Mouse (Mus musculus): Measurements from ENCODE around the gene Amigo2. TPM values are rescaled to one million over a fixed set of nuclear protein-coding genes. Genes with fewer than 3 reads are reported as not detected.

Gene Amigo2
- polyA plus RNA-seq, 1 experiment from 2014 or later, result 0.74 TPM

GRCm38 (mm10) chr15:97248296-97248695, 1.2 kb upstream of the Amigo2 start:
- DNase-seq, result no peak
- H3K27ac ChIP-seq, result no peak overlapping the region
- no peaks in the 10 kb centered on the region for H3K9me3 ChIP-seq (replicated peaks)
- no peak for ATAC-seq (ENCODE audit: low read depth)
- peak overlapping the region; percentile 67 for H3K4me3 ChIP-seq (replicated peaks)
- WGBS (ENCODE audit: insufficient replicate concordance), result 4% methylated on average over 8 of the region's 8 CpGs
- peaks cover 25% of the 10 kb centered on the region; the same call in 1 of the 2 replicates for H3K4me1 ChIP-seq (replicated peaks)
- peak overlapping the region; percentile 71 for H3K9ac ChIP-seq
- H3K36me3 ChIP-seq, result no peaks in the 10 kb centered on the region
- peak overlapping the region; percentile 79 for H3K4me2 ChIP-seq
- peaks cover 65% of the 10 kb centered on the region for H3K27me3 ChIP-seq

GRCm38 (mm10) chr15:97247791-97248161, 689 bp upstream of the Amigo2 start:
- under 1% methylated on average over 14 of the region's 14 CpGs for WGBS (ENCODE audit: insufficient replicate concordance)
- Histone ChIP-seq H3K27ac (peak overlapping the region; percentile 50; the same call in 1 of the 2 replicates), H3K9ac (peak overlapping the region; percentile 71), H3K4me2 (peak overlapping the region; percentile 79), H3K27me3 (peaks cover 71% of the 10 kb centered on the region), H3K36me3 (no peaks in the 10 kb centered on the region), H3K4me3 (replicated peaks) (peak overlapping the region; percentile 67), H3K4me1 (replicated peaks) (peaks cover 25% of the 10 kb centered on the region; the same call in 1 of the 2 replicates), H3K9me3 (replicated peaks) (no peaks in the 10 kb centered on the region)
- DNase-seq (no peak), ATAC-seq (ENCODE audit: low read depth) (peak; percentile 39; the same call in 1 of the 2 replicates)

DNA sequence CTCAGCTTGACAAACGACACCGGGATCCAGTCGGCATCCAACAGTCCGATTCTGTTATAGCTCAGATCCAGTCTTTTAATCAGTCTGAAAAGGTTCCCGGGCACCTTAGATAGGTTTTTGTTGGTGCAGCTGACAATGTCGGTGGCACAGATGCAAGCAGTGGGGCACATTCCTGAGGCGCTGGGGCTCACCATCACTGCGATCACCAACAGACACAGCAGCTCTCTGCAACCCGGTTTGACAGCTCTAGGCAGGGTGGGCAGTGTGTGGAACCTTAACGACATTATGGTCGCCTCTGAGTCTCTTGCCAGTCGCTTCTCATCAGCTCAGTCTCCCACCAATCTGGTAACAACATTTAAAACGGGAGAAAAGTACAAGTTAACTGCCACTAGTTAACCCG, 831 bp downstream of the Amigo2 start:
- ATAC-seq (ENCODE audit: low read depth), result no peak
- Histone ChIP-seq H3K36me3 (no peaks in the 10 kb centered on the region), H3K27me3 (peaks cover 73% of the 10 kb centered on the region), H3K4me3 (replicated peaks) (peak overlapping the region; percentile 67; the same call in 1 of the 2 replicates), H3K9me3 (replicated peaks) (no peaks in the 10 kb centered on the region), H3K4me2 (peak overlapping the region; percentile 79; the same call in 1 of the 2 replicates), H3K9ac (no peak overlapping the region), H3K27ac (no peak overlapping the region), H3K4me1 (replicated peaks) (peaks cover 25% of the 10 kb centered on the region; the same call in 1 of the 2 replicates)
- 24% methylated on average over 14 of the region's 14 CpGs for WGBS (ENCODE audit: insufficient replicate concordance)
- DNase-seq, result no peak

DNA sequence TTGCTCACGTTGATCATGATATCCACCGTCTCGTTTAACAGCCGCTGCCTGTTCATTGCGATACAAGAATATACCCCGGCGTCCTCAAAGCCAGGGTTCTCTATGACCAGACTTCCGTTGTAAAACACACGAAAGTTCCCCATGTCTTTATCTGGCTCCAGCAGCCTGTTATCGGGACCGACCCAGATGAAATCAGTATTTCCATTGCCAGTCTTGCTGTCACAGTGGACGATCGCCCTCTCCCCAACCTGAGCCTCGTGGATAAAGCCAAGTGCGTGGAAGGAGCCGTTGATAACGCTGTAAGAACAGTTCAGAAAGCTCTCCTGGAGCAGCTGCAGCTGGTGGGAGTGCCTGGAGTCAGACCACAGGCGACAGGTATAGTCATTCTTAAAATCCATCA, 1.7 kb downstream of the Amigo2 start:
- ATAC-seq (ENCODE audit: low read depth), result peak; percentile 35; the same call in 1 of the 2 replicates
- H3K9ac ChIP-seq, result no peak overlapping the region
- H3K9me3 ChIP-seq (replicated peaks), result no peaks in the 10 kb centered on the region
- H3K4me3 ChIP-seq (replicated peaks), result no peak overlapping the region
- no peaks in the 10 kb centered on the region for H3K36me3 ChIP-seq
- DNase-seq, result peak; percentile 38
- WGBS (ENCODE audit: insufficient replicate concordance), result 27% methylated on average over 18 of the region's 18 CpGs
- no peak overlapping the region for H3K27ac ChIP-seq
- peaks cover 72% of the 10 kb centered on the region for H3K27me3 ChIP-seq
- H3K4me1 ChIP-seq (replicated peaks), result peaks cover 25% of the 10 kb centered on the region; the same call in 1 of the 2 replicates
- H3K4me2 ChIP-seq, result 0 out of 2 replicates have a peak overlapping the region, but pooled peaks have one; percentile 14

- Histone ChIP-seq H3K9me3 (replicated peaks) (no peaks in the 10 kb centered on the region; the same call in 1 of the 2 replicates), H3K4me1 (replicated peaks) (no peaks in the 10 kb centered on the region), H3K4me3 (replicated peaks) (no peak overlapping the region), H3K9ac (no peak overlapping the region), H3K36me3 (no peaks in the 10 kb centered on the region), H3K4me2 (no peak overlapping the region), H3K27me3 (no peaks in the 10 kb centered on the region), H3K27ac (no peak overlapping the region)
- WGBS (ENCODE audit: insufficient replicate concordance), result 26% methylated on average over 9 of the region's 9 CpGs
- no peak for ATAC-seq (ENCODE audit: low read depth)
- no peak for DNase-seq
Observed at GRCm38 (mm10) chr15:97236943-97237342, 10.1 kb downstream of the Amigo2 start.

GRCm38 (mm10) chr15:97235183-97235582, 11.9 kb downstream of the Amigo2 start:
- H3K27ac ChIP-seq, result no peak overlapping the region
- ATAC-seq (ENCODE audit: low read depth) (peak; percentile 18; the same call in 1 of the 2 replicates), DNase-seq (peak; percentile 15)
- 16% methylated on average over 7 of the region's 7 CpGs for WGBS (ENCODE audit: insufficient replicate concordance)
- no peak overlapping the region for H3K4me2 ChIP-seq
- H3K36me3 ChIP-seq, result no peaks in the 10 kb centered on the region
- H3K4me1 ChIP-seq (replicated peaks), result no peaks in the 10 kb centered on the region
- no peaks in the 10 kb centered on the region for H3K27me3 ChIP-seq
- H3K9me3 ChIP-seq (replicated peaks), result no peaks in the 10 kb centered on the region; the same call in 1 of the 2 replicates
- H3K4me3 ChIP-seq (replicated peaks), result no peak overlapping the region
- no peak overlapping the region for H3K9ac ChIP-seq

DNA sequence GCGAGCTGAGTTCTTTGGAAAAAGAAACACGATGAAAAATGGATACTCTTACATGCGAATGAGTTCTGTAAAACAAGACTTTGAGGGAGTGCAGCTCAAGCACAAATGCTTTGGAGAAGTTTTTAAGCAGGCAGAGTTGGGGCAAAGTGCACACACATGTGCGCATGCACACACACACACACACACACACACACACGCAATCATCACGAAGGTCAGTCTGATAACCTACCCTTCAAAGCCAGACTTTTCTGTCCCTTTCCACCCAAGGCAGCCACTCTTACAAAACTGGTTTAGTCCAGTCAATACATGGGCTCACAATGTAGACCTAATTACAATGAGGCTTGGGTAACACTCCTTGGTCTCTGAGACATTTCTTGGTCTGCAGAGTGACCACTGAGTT, 13.0 kb downstream of the Amigo2 start:
- H3K4me2 ChIP-seq, result no peak overlapping the region
- H3K36me3 ChIP-seq, result no peaks in the 10 kb centered on the region
- H3K4me1 ChIP-seq (replicated peaks), result 0 out of 2 replicates have a peak, but pooled peaks cover 4% of the 10 kb centered on the region
- no peaks in the 10 kb centered on the region for H3K27me3 ChIP-seq
- WGBS (ENCODE audit: insufficient replicate concordance), result 67% methylated on average over 6 of the region's 6 CpGs
- DNase-seq (no peak), ATAC-seq (ENCODE audit: low read depth) (no peak)
- H3K9ac ChIP-seq, result no peak overlapping the region
- H3K4me3 ChIP-seq (replicated peaks), result no peak overlapping the region
- no peaks in the 10 kb centered on the region; the same call in 1 of the 2 replicates for H3K9me3 ChIP-seq (replicated peaks)
- no peak overlapping the region for H3K27ac ChIP-seq

GRCm38 (mm10) chr15:97229494-97230077, 17.5 kb downstream of the Amigo2 start:
- Histone ChIP-seq H3K4me3 (replicated peaks) (no peak overlapping the region), H3K4me2 (no peak overlapping the region), H3K4me1 (replicated peaks) (0 out of 2 replicates have a peak, but pooled peaks cover 4% of the 10 kb centered on the region), H3K27me3 (no peaks in the 10 kb centered on the region), H3K9me3 (replicated peaks) (no peaks in the 10 kb centered on the region; the same call in 1 of the 2 replicates), H3K9ac (no peak overlapping the region), H3K27ac (no peak overlapping the region), H3K36me3 (no peaks in the 10 kb centered on the region)
- peak; percentile 64 for ATAC-seq (ENCODE audit: low read depth)
- WGBS (ENCODE audit: insufficient replicate concordance), result 68% methylated on average over 11 of the region's 11 CpGs
- no peak for DNase-seq

- Histone ChIP-seq H3K4me1 (replicated peaks) (no peaks in the 10 kb centered on the region), H3K9me3 (replicated peaks) (no peaks in the 10 kb centered on the region), H3K27ac (no peak overlapping the region), H3K4me3 (replicated peaks) (no peak overlapping the region), H3K4me2 (no peak overlapping the region), H3K9ac (no peak overlapping the region), H3K27me3 (no peaks in the 10 kb centered on the region), H3K36me3 (no peaks in the 10 kb centered on the region)
- no peak for DNase-seq
- WGBS (ENCODE audit: insufficient replicate concordance), result 69% methylated on average over 8 of the region's 8 CpGs
- no peak for ATAC-seq (ENCODE audit: low read depth)
Observed at GRCm38 (mm10) chr15:97224003-97224402, 23.1 kb downstream of the Amigo2 start.

GRCm38 (mm10) chr15:97223431-97223830, 23.7 kb downstream of the Amigo2 start:
- 76% methylated on average over 10 of the region's 10 CpGs for WGBS (ENCODE audit: insufficient replicate concordance)
- DNase-seq, result no peak
- H3K4me2 ChIP-seq, result no peak overlapping the region
- no peaks in the 10 kb centered on the region for H3K36me3 ChIP-seq
- no peaks in the 10 kb centered on the region for H3K9me3 ChIP-seq (replicated peaks)
- H3K4me3 ChIP-seq (replicated peaks), result no peak overlapping the region
- no peak overlapping the region for H3K9ac ChIP-seq
- no peaks in the 10 kb centered on the region for H3K27me3 ChIP-seq
- H3K27ac ChIP-seq, result no peak overlapping the region
- ATAC-seq (ENCODE audit: low read depth), result no peak
- no peaks in the 10 kb centered on the region for H3K4me1 ChIP-seq (replicated peaks)

GRCm38 (mm10) chr15:97216843-97217242, 30.2 kb downstream of the Amigo2 start:
- H3K27ac ChIP-seq, result no peak overlapping the region
- WGBS (ENCODE audit: insufficient replicate concordance), result 76% methylated on average over 5 of the region's 5 CpGs
- no peak overlapping the region for H3K4me2 ChIP-seq
- DNase-seq (no peak), ATAC-seq (ENCODE audit: low read depth) (no peak)
- H3K36me3 ChIP-seq, result no peaks in the 10 kb centered on the region
- H3K9ac ChIP-seq, result no peak overlapping the region
- H3K4me1 ChIP-seq (replicated peaks), result no peaks in the 10 kb centered on the region
- no peaks in the 10 kb centered on the region for H3K9me3 ChIP-seq (replicated peaks)
- H3K4me3 ChIP-seq (replicated peaks), result no peak overlapping the region
- H3K27me3 ChIP-seq, result no peaks in the 10 kb centered on the region

All from liver, embryonic 13.5 days (tissue).